Mouse (Mus musculus) gastrocnemius, postnatal 36 days (tissue): Measurements from ENCODE around the gene Flywch1. TPM values are rescaled to one million over a fixed set of nuclear protein-coding genes. Genes with fewer than 3 reads are reported as not detected.

Experiments used
- DNase-seq, 2 experiments: peaks; one replicate each; pipeline ENCODE4 v3.0.0; 2022
- intact Hi-C: fragments of 180-260 bp; cut with DNase I; formaldehyde crosslinking; loops from one replicate; pipeline ENCODE4 v1.15.1; 2025
- total RNA-seq, 2 experiments: library from RNA; stranded (reverse); gene quantifications; 2 replicates each; pipeline ENCODE4 v1.2.3; 2021

Flywch1 gene
- total RNA-seq, 2 experiments from 2014 or later = 34.3 to 38.0 TPM

- DNase-seq = no peak
- intact Hi-C loops = no loop called here
Measured at GRCm38 (mm10) chr17:23746311-23746710, 25.1 kb downstream of the Flywch1 start.

GRCm38 (mm10) chr17:23745301-23746251, 25.8 kb downstream of the Flywch1 start, which contains the start of gene Kremen2:
Gene Kremen2 (minus strand): TSS chr17:23745833.
- intact Hi-C loops = no loop called here
- DNase-seq = no peak

GRCm38 (mm10) chr17:23744651-23745050, 26.8 kb downstream of the Flywch1 start:
- intact Hi-C loops = loop anchor here (5.0 kb wide), 1 partner anchor 53 kb away; no protein-coding TSS in a partner anchor
- DNase-seq = no peak

- intact Hi-C loops = loop anchor here (5.0 kb wide), 1 partner anchor 53 kb away; no protein-coding TSS in a partner anchor
- no peak for DNase-seq
Measured at GRCm38 (mm10) chr17:23744076-23744475, 27.3 kb downstream of the Flywch1 start.

- no peak for DNase-seq
- intact Hi-C loops = loop anchor here (5.0 kb wide), 1 partner anchor 54 kb away; no protein-coding TSS in a partner anchor
Measured at GRCm38 (mm10) chr17:23742941-23743340, 28.5 kb downstream of the Flywch1 start.

DNA sequence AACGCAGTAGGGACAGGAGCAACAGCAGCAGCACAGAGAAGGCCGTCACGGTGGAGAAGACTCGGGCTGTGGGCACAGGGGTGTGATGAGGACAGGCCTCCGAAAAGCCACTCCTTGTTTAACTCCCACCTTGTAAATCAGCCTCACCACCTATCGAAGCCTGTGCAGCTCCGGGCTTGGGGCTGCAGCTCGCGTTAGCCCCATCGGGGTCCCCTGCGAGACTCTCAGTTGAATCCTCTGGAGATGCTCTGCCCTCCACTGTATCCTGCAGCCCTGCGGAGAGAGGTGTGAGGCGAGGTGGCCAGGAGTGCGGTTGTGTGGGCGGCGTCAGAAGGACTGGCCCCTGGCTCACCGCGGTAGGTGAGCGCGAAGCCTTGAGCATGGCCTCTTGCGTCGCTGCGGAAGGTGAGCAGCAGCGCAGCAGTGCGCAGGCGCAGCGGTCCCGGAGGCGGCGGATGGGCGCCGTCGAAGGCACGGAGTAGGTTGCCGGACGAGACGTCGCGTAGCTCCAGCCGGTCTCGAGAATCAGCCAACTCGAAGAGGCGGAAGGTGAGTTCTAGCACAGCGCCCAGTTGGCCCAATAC, 29.1 kb downstream of the Flywch1 start:
- intact Hi-C loops = loop anchor here (5.0 kb wide), 1 partner anchor 55 kb away; no protein-coding TSS in a partner anchor
- no peak for DNase-seq

DNA sequence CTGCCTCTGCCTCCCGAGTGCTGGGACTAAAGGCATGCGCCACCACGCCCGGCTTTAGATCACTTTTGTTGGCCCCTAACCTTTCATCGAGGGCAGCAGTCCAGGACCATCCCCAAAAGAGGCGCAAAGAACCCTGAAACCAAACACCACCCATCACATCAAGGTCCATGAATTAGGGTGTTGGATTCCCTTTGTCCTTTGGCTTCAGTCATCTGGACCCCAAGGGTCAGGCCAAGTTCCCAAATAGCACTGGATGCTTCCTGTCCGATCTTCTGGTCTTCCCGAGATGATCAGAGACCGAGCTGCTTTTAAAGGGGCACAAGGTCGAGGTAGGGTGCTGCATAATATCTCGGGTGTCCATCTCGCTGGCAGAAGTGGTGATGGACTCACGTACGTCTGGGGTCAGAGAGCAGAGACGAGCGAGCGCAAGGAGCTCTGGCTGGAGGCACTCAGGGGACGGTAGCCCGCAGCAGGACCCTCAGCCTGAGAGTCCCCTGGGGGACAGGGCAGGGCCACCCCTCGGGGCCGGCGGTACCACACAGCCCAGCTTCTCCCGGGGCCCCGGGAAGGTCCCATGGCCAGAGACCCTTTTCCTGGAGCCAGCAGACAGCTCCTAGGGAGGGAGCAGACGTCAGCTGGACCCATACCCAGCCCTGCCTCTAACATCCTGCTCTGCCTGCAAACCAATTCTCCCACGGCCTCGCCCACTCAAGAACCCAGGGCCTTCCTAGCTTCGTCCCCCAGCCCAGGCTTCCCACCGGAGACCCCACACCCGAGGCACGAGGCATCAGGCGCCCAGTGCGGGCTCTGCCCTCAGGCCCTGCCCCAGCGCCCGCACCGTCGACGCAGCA, 29.8 kb downstream of the Flywch1 start:
- no peak for DNase-seq
- intact Hi-C loops = loop anchor here (5.0 kb wide), 1 partner anchor 56 kb away; no protein-coding TSS in a partner anchor

- no peak for DNase-seq
- intact Hi-C loops = loop anchor here (5.0 kb wide), 1 partner anchor 57 kb away; no protein-coding TSS in a partner anchor
Measured at GRCm38 (mm10) chr17:23740598-23741021, 30.8 kb downstream of the Flywch1 start, which contains the start of gene Paqr4. Gene Paqr4 (minus strand): TSS chr17:23740867.

- DNase-seq = peak; percentile 83 to 88
- intact Hi-C loops = loop anchor here (5.0 kb wide), 1 partner anchor 57 kb away; no protein-coding TSS in a partner anchor
Measured at GRCm38 (mm10) chr17:23740136-23740584, 31.2 kb downstream of the Flywch1 start.

DNA sequence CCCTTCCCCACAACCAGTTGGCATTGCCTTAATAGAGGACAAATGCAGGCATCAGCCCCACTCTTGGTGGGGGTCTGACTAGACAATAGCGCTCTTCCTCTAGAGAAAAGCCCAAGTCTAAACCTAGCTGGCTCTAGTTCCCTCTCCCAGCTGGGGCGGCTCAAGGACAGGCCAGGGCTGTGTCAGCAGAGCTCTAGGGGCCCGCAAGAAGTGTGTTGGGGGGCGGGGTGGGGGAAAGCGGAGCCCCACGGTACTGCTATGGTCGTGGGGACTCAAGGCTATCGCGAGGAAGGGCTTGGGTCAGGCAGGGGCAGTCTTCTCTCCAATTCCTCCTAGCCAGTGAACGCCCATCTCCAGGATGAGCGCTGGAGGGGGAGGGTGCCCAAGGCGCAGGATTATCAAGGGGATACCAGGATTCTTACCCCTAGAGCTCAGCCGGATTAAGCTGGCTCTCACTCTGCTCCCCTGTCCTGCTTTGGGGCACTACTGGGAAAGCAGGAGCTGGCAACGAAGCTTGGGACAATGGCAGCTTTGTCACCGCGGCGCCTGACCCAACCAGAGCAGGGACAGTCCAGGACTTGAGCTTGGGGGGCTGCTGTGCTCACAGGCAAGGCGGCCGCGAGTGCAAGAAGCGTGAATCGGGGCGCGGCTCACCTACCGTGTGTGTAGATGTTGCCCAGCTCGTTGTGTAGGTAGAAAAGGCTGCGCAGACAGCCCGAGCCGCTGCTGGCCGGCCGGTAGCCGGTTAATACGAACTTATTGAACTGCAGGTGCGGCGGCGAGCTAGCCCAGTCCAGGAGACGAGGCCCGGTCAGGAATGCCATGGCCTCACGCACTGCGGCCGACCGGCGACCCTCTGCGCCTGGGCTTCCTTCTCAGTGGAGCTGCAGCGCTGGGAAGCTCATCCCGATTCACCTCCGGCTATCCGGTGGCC, 31.9 kb downstream of the Flywch1 start:
- intact Hi-C loops = loop anchor here (5.0 kb wide), 1 partner anchor 58 kb away; no protein-coding TSS in a partner anchor
- DNase-seq = no peak

- DNase-seq = no peak
- intact Hi-C loops = no loop called here
Measured at GRCm38 (mm10) chr17:23738836-23739201, 32.6 kb downstream of the Flywch1 start.

DNA sequence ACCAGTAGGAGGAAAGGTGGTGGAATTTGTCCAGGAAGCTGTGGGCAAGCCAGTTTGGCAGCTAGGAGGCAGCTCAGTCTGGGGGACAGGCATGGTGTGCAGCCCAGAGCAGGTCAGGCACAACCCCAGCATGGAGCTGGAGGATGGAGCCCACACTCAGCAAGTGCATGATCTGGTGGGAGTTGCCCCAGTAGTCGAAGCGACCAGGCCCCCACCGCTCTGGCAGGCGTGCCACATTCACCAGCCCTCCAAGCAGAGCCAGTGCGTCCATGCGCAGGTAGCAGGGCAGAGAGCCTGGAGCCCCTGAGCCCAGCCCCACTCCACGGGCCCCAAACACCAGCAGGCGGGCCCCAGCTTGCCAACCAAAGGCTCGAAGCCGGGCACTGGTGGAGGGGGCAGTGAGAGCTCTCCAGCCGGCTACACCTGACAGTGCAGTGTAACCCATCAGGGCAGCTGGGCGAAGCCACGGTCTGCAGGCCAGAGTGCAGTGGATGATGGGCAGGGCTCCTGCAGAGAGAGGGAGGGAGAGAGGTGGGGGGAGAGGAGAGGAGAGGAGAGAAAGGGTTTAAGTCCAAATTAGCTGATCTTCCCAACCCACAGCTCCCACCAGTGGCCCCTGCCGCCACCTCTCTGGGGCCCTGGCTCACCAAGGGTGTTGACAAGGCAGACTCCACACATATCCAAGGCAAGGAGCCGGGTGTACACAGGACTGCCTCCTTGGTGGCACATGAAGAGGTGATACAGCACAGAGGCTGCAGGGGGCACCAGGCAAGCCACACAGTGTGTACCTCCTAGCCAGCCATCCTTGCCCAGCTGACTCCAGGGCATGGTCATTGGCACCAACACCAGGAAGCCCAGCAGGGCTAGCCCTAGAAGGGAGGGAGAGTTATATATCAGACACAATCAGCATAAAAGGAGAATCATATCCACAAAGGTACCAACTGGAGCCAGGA, 33.6 kb downstream of the Flywch1 start:
- no peak for DNase-seq
- intact Hi-C loops = no loop called here

DNA sequence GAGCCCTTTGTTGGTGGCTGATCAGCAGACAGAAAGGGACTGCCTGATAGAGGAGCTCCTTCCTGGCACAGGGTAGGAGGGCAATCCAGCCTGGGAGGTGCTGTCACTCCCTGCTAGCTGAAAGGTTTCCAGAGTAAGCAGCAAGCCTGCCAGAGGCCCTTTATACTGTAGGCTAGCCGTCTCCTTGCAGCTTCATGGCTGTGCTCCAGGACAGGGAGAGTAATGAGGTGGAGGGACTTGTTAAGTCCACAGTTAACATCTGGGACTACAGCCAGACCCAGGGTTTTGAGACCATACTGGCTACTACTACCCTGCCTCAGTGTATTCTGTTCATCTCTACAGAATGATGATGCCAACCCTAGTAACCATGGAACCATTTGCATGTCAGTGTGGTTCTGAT, 37.1 kb downstream of the Flywch1 start:
- intact Hi-C loops = no loop called here
- no peak for DNase-seq

DNA sequence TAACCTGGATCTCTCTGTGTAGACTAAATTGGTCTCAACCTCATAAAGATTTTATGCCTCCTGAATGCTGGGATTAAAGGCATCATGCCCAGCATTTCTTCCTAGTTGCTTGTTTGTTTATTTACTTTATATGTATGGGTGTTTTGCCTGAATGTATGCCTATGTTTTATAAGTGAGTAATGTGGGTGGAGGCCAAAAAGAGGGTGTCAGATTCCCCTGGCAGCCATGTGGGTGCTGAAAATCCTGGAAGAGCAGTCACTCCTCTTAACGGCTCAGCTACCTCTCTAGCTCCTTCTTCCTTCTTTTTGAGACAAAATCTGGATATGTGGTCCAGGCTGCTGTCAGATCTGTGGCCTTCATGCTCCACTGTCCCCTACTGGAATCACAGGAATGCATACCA, 41.0 kb downstream of the Flywch1 start:
- DNase-seq = no peak
- intact Hi-C loops = no loop called here

GRCm38 (mm10) chr17:23726758-23727142, 44.7 kb downstream of the Flywch1 start:
- peak; percentile 68 to 82 for DNase-seq
- intact Hi-C loops = no loop called here

- intact Hi-C loops = no loop called here
- DNase-seq = peak; percentile 93 to 95
Measured at GRCm38 (mm10) chr17:23725999-23726757, 45.2 kb downstream of the Flywch1 start, which contains the start of gene Pkmyt1. Gene Pkmyt1 (plus strand): TSS chr17:23726336.

- DNase-seq = no peak
- intact Hi-C loops = no loop called here
Measured at GRCm38 (mm10) chr17:23725477-23725876, 45.9 kb downstream of the Flywch1 start.
